Mouse (Mus musculus) adrenal gland, postnatal 4 days (tissue): ENCODE measurements around the gene Miox. TPM values are rescaled to one million over a fixed set of nuclear protein-coding genes. Genes with fewer than 3 reads are reported as not detected.

Experiments
- DNase-seq, 2 experiments: peaks; one replicate each; pipeline ENCODE4 v3.0.0; 2021 to 2022; ENCODE audit warnings: low spot score in 2 of 2, mixed read lengths in 2 of 2
- total RNA-seq, 2 experiments: library from RNA; stranded (reverse); gene quantifications; 2 replicates each; pipeline ENCODE4 v1.2.3; 2021

Miox gene
- total RNA-seq, 2 experiments from 2014 or later: 6.0 to 90.1 TPM

- peak; percentile 46 to 69 for DNase-seq
Measured at GRCm38 (mm10) chr15:89356372-89356771, 22.2 kb downstream of the Miox start.

GRCm38 (mm10) chr15:89358784-89359183 lies 24.6 kb downstream of the Miox start:
- DNase-seq: no peak

GRCm38 (mm10) chr15:89363051-89363450 lies 28.9 kb downstream of the Miox start:
- DNase-seq: no peak

- DNase-seq: no peak
Measured at GRCm38 (mm10) chr15:89365141-89365551, 30.9 kb downstream of the Miox start.

- no peak for DNase-seq
Measured at GRCm38 (mm10) chr15:89372068-89372467, 37.9 kb downstream of the Miox start.

GRCm38 (mm10) chr15:89372536-89372935 lies 38.3 kb downstream of the Miox start:
- DNase-seq: no peak

- DNase-seq: peak; percentile 71 to 75
Measured at GRCm38 (mm10) chr15:89373027-89373761, 39.0 kb downstream of the Miox start.

GRCm38 (mm10) chr15:89373762-89374248 lies 39.6 kb downstream of the Miox start, which contains the start of gene Sco2:
Gene Sco2, minus strand, starts transcription at chr15:89373846.
- DNase-seq: peak; percentile 86 to 90

- no peak for DNase-seq
Measured at GRCm38 (mm10) chr15:89374340-89374739, 40.1 kb downstream of the Miox start.

- DNase-seq: no peak
Measured at GRCm38 (mm10) chr15:89374801-89375534, 40.8 kb downstream of the Miox start.

GRCm38 (mm10) chr15:89376040-89376439 lies 41.8 kb downstream of the Miox start:
- no peak for DNase-seq

GRCm38 (mm10) chr15:89376957-89377356 lies 42.8 kb downstream of the Miox start, which contains the start of gene Tymp:
Gene Tymp, minus strand, starts transcription at chr15:89377039.
- DNase-seq: no peak

GRCm38 (mm10) chr15:89377362-89377761 lies 43.2 kb downstream of the Miox start:
- DNase-seq: no peak

GRCm38 (mm10) chr15:89377938-89378828 lies 44.0 kb downstream of the Miox start:
- DNase-seq: no peak

GRCm38 (mm10) chr15:89378831-89379401 lies 44.7 kb downstream of the Miox start, which contains the start of gene Odf3b:
Gene Odf3b, minus strand, starts transcription at chr15:89379282.
- no peak for DNase-seq

- DNase-seq: no peak
Measured at GRCm38 (mm10) chr15:89379429-89379828, 45.2 kb downstream of the Miox start.

GRCm38 (mm10) chr15:89384617-89385016 lies 50.4 kb downstream of the Miox start, which contains the start of gene Klhdc7b:
Gene Klhdc7b, plus strand, starts transcription at chr15:89384917.
- DNase-seq: no peak
